In the genomic region with DNA sequence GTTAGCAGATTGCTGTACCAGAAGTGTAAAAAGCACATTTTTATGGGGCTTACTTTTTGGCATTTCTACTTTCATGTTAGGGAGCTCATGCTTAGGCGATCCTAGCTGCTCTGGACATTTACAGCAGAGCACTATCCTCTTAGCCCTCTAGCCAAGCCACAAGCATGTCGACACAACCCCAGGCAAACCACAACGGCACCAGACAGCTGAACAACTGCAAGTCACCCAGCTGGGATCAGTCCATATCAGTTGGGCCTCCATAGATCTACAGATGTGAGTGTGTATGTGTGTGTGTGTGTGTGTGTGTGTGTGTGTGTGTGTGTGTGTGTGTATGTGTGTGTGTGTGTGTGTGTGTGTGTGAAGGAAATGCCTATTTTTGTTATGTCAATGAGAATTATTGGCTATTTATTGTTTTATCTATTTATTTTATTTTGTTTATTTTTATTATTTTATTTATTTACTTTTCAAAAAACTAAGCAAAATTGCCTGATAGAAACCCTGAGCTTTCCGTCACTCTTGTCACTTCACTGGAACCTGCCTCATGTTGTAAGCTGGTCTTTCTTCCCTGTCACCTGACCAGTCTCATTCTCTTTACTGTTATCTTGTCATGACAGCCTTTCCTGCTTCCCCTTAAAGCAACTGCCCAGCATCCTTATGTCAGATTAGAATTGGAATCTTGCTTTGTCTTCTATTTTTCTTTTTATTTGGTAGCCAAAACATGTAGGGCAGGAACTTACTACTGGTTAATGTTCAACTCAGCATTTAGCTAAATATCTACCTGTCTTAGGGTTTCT, we compare ENCODE assay signal across 14 mouse cellular contexts.
DNase-seq lines count a peak whose midpoint lies in the region; ATAC-seq and TF ChIP-seq lines count a peak whose summit lies in the region.
"Had no signal": no experiment of that assay in that cellular context is flagged by ENCODE, and none has a peak within 500 bp of the region (broad histone marks: within the 10 kb centered on the region; RNA-seq: fewer than 3 reads in every experiment).

No protein-coding gene starts in this region.

- H3K36me3 ChIP-seq in heart, postnatal 0 days (replicated peaks; ENCODE audit: control insufficient read depth, insufficient read depth, low read length), result no peaks in the 10 kb centered on the region
- H3K36me3 ChIP-seq: limb, embryonic 15.5 days; stomach, embryonic 15.5 days had no signal

- peak; percentile 17 for DNase-seq in heart, postnatal 0 days (ENCODE audit: low spot score)
- no peak for DNase-seq in heart, postnatal 36 days
- DNase-seq in 416B (ENCODE audit: low read depth), result peak; percentile 91
- peak; percentile 16 to 56 for DNase-seq in lung, postnatal 4 days
- DNase-seq in frontal cortex, adult 2 months (ENCODE audit: extremely low spot score in 1 of 2, low spot score in 1 of 2), result no peak
- DNase-seq in layer of hippocampus, adult 8-10 months (ENCODE audit: low spot score in 2 of 2), result no peak
- DNase-seq: kidney, postnatal 14 days; right cerebral cortex, postnatal 4 days; thymus, postnatal 4 days had no signal

- no peak overlapping the region for H3K4me2 ChIP-seq in heart, postnatal 0 days (ENCODE audit: low read depth, low read length)
- H3K4me2 ChIP-seq: limb, embryonic 15.5 days; stomach, embryonic 15.5 days had no signal

- H3K9ac ChIP-seq in heart, postnatal 0 days (replicated peaks; ENCODE audit: low read depth, low read length), result no peak overlapping the region
- H3K9ac ChIP-seq: limb, embryonic 15.5 days; stomach, embryonic 15.5 days had no signal

- no peak for TF ChIP-seq CTCF in heart, postnatal 0 days (IDR thresholded peaks at IDR 0.05; ENCODE audit: low read depth)

- TF ChIP-seq EP300 in heart, postnatal 0 days (IDR thresholded peaks at IDR 0.05; ENCODE audit: low read depth), result no peak

- no peaks in the 10 kb centered on the region for H3K27me3 ChIP-seq in heart, postnatal 0 days (ENCODE audit: control insufficient read depth, insufficient read depth, low read length)
- H3K27me3 ChIP-seq: limb, embryonic 15.5 days; stomach, embryonic 15.5 days had no signal

- intact Hi-C loops in heart, postnatal 36 days (cut with DNase I), result no loop called here

- no peaks in the 10 kb centered on the region for H3K9me3 ChIP-seq in heart, postnatal 0 days (replicated peaks; ENCODE audit: control insufficient read depth, low read length)
- H3K9me3 ChIP-seq: limb, embryonic 15.5 days; stomach, embryonic 15.5 days had no signal

- no peak for ATAC-seq in heart, postnatal 0 days (ENCODE audit: insufficient read depth, low read depth)
- ATAC-seq in common myeloid progenitor, adult 5-6 weeks (replicated peaks; ENCODE audit: low read depth, poor library complexity, severe bottlenecking), result peak; percentile 93
- ATAC-seq: hindbrain, postnatal 0 days had no signal

- no peak overlapping the region for H3K27ac ChIP-seq in heart, postnatal 0 days (ENCODE audit: low read depth)
- H3K27ac ChIP-seq: hindbrain, postnatal 0 days; left cerebral cortex, adult 2 months; limb, embryonic 15.5 days; stomach, embryonic 15.5 days had no signal

- 68% methylated on average over 4 of the region's 4 CpGs for WGBS in heart, postnatal 0 days

- no peaks in the 10 kb centered on the region for H3K4me1 ChIP-seq in heart, postnatal 0 days (ENCODE audit: control insufficient read depth, insufficient read depth)

- no peak overlapping the region for H3K4me3 ChIP-seq in heart, postnatal 0 days (ENCODE audit: low read depth, low read length)
- H3K4me3 ChIP-seq: left cerebral cortex, adult 2 months; limb, embryonic 15.5 days; stomach, embryonic 15.5 days had no signal

Comparison
In these comparisons a context has a peak if more than half of its experiments do, and no peak if none do; other contexts are left out.
1. DNase-seq: peak in heart, postnatal 0 days (single experiment), 416B (single experiment) and lung, postnatal 4 days (2 of 2); none in heart, postnatal 36 days (0 of 2), frontal cortex, adult 2 months (0 of 2) and layer of hippocampus, adult 8-10 months (0 of 2).